Mouse (Mus musculus): Measurements from ENCODE around the gene Itgam. TPM values are rescaled to one million over a fixed set of nuclear protein-coding genes. Genes with fewer than 3 reads are reported as not detected.

Itgam gene
- polyA plus RNA-seq, 1 experiment from 2014 or later, result 0.70 TPM

DNA sequence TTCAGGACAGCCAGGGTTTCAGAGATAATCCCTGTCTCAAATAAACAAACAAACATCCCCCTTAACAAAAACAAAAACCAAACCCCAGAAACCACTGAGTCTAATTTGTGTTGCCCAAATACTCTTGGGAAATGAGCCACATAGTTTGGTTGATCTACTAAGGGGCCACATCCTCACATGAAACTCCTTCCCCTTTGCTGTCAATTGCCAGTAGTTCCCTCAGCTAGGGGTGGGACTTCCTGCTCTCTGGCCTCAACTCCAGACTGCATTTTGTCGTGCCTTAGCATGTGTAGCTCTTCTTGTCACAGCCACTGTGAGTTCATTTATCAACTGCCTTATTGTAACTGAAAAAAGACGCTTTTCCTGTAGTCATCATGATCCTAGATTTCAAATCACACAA is 47.9 kb downstream of the Itgam start:
- Histone ChIP-seq H3K9ac (ENCODE audit: low read depth, low read length) (no peak overlapping the region), H3K9me3 (ENCODE audit: control insufficient read depth) (no peaks in the 10 kb centered on the region), H3K36me3 (ENCODE audit: control insufficient read depth, insufficient read depth) (no peaks in the 10 kb centered on the region), H3K27ac (ENCODE audit: low read depth, low read length) (no peak overlapping the region), H3K4me1 (replicated peaks; ENCODE audit: control insufficient read depth, insufficient read depth, low read length) (no peaks in the 10 kb centered on the region), H3K4me2 (replicated peaks; ENCODE audit: low read depth) (no peak overlapping the region), H3K27me3 (replicated peaks; ENCODE audit: control insufficient read depth, insufficient read depth, low read length) (no peaks in the 10 kb centered on the region), H3K4me3 (ENCODE audit: low read depth, low read length) (no peak overlapping the region)
- TF ChIP-seq CTCF (IDR thresholded peaks at IDR 0.05; ENCODE audit: low read depth), result no peak
- WGBS, result 62% methylated on average over 2 of the region's 2 CpGs
- no peak for ATAC-seq

DNA sequence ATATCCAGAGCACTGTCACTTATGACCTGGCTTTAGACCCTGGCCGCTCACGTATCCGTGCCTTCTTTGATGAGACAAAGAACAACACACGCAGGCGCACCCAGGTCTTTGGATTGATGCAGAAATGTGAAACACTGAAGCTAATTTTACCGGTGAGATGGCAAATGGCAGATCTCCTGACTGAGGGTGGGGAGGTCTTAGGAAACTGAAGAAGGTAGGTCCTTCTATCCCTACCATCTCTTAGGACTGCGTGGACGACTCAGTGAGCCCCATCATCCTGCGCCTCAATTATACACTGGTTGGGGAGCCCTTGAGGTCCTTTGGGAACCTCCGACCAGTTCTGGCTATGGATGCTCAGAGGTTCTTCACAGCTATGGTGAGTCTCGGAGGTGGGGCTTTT is 49.7 kb downstream of the Itgam start:
- Histone ChIP-seq H3K9ac (ENCODE audit: low read depth, low read length) (no peak overlapping the region), H3K4me2 (replicated peaks; ENCODE audit: low read depth) (no peak overlapping the region), H3K27me3 (replicated peaks; ENCODE audit: control insufficient read depth, insufficient read depth, low read length) (no peaks in the 10 kb centered on the region), H3K36me3 (ENCODE audit: control insufficient read depth, insufficient read depth) (no peaks in the 10 kb centered on the region), H3K9me3 (ENCODE audit: control insufficient read depth) (no peaks in the 10 kb centered on the region), H3K4me1 (replicated peaks; ENCODE audit: control insufficient read depth, insufficient read depth, low read length) (no peaks in the 10 kb centered on the region), H3K27ac (ENCODE audit: low read depth, low read length) (no peak overlapping the region), H3K4me3 (ENCODE audit: low read depth, low read length) (no peak overlapping the region)
- no peak for TF ChIP-seq CTCF (IDR thresholded peaks at IDR 0.05; ENCODE audit: low read depth)
- ATAC-seq, result no peak
- WGBS, result 93% methylated on average over 11 of the region's 11 CpGs

DNA sequence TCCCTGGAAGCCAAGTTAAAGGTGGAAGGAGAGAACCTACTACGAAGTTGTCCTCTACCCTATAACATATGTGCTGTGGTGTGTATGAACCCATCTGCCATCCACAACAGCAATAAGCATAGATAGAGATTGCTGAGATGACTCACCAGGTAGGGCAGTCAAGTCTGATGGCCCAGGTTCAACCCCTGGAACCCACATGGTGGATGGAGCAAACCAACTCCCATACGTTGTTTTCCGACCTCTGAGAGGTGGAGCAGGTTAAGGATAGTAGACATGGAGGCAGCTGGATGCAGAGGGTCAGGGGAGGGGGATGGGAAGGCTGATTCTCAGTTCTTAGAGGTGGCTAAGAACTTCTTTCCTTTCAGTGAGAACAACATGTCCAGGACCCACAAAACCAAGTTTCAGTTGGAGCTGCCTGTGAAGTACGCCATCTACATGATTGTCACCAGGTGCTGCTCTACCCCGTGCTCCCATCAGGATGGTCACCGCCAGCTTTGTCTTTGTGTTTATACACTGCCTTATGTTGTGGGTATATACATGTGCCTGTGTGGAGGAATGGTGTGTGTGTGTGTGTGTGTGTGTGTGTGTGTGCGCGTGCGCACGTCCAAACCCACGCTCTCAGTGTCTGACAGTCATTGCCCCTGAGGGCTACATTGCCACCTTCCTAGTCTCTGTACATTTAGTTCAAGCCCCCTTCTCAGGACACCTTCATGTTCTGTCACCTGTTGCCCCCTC is 52.1 kb downstream of the Itgam start:
- Histone ChIP-seq H3K36me3 (ENCODE audit: control insufficient read depth, insufficient read depth) (no peaks in the 10 kb centered on the region), H3K4me3 (ENCODE audit: low read depth, low read length) (no peak overlapping the region), H3K27me3 (replicated peaks; ENCODE audit: control insufficient read depth, insufficient read depth, low read length) (no peaks in the 10 kb centered on the region), H3K9ac (ENCODE audit: low read depth, low read length) (no peak overlapping the region), H3K4me1 (replicated peaks; ENCODE audit: control insufficient read depth, insufficient read depth, low read length) (no peaks in the 10 kb centered on the region), H3K4me2 (replicated peaks; ENCODE audit: low read depth) (no peak overlapping the region), H3K27ac (ENCODE audit: low read depth, low read length) (no peak overlapping the region), H3K9me3 (ENCODE audit: control insufficient read depth) (no peaks in the 10 kb centered on the region)
- TF ChIP-seq CTCF (IDR thresholded peaks at IDR 0.05; ENCODE audit: low read depth), result no peak
- WGBS, result 92% methylated on average over 11 of the region's 11 CpGs
- ATAC-seq, result no peak

DNA sequence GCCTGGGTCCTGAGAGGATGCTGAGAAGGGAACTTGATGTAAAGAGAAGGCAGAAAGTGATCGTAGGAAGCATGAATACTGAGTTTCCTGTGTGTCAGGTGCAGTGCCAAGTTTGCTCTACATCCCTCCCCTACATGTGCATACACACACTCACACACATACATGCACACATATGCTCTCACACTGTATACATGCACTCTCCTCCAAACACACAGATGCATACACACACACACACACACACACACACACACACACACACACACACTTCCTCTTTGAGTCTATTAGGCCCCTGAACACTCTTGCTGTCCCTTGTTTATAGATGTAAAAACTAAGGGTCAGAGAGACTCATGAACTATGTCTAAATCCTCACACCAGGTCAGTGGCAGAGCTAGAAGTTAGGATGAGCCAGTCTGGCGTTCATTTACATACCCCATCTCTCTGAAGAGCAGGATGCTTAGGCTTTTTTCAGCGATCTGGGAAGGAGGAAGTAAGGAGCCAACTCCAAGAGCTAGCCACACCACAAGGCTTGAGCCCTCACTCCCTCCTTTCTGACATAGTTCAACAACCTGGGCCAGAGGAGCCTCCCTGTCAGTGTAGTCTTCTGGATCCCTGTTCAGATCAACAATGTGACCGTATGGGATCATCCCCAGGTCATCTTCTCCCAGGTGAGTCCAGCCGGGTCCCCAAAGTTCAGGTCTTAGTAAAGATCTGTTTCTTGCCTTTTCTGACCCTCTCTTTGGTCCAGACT is 52.9 kb downstream of the Itgam start:
- ATAC-seq, result no peak
- Histone ChIP-seq H3K4me2 (replicated peaks; ENCODE audit: low read depth) (no peak overlapping the region), H3K27ac (ENCODE audit: low read depth, low read length) (no peak overlapping the region), H3K36me3 (ENCODE audit: control insufficient read depth, insufficient read depth) (no peaks in the 10 kb centered on the region), H3K9ac (ENCODE audit: low read depth, low read length) (no peak overlapping the region), H3K4me3 (ENCODE audit: low read depth, low read length) (no peak overlapping the region), H3K4me1 (replicated peaks; ENCODE audit: control insufficient read depth, insufficient read depth, low read length) (no peaks in the 10 kb centered on the region), H3K9me3 (ENCODE audit: control insufficient read depth) (no peaks in the 10 kb centered on the region), H3K27me3 (replicated peaks; ENCODE audit: control insufficient read depth, insufficient read depth, low read length) (no peaks in the 10 kb centered on the region)
- no peak for TF ChIP-seq CTCF (IDR thresholded peaks at IDR 0.05; ENCODE audit: low read depth)
- WGBS, result 71% methylated on average over 5 of the region's 5 CpGs

DNA sequence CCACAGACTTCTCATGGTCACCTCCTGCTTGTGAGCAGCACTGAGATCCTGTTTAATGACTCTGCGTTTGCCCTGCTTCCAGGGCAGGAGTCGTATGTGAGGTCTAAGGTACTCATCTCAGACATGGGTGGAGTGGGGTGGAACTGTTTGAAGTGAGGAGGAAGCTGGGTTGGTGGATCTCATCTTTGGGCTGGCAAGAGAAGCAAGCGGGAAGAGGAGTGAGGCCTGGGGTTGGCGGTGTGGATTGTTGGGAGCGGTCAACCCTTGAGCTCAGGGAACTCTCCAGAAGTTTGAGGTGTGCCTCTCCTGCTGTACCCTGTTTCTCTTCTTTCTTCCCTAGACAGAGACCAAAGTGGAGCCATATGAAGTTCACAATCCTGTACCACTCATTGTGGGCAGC is 54.0 kb downstream of the Itgam start:
- WGBS, result 86% methylated on average over 5 of the region's 5 CpGs
- no peaks in the 10 kb centered on the region for H3K4me1 ChIP-seq (replicated peaks; ENCODE audit: control insufficient read depth, insufficient read depth, low read length)
- ATAC-seq, result no peak

DNA sequence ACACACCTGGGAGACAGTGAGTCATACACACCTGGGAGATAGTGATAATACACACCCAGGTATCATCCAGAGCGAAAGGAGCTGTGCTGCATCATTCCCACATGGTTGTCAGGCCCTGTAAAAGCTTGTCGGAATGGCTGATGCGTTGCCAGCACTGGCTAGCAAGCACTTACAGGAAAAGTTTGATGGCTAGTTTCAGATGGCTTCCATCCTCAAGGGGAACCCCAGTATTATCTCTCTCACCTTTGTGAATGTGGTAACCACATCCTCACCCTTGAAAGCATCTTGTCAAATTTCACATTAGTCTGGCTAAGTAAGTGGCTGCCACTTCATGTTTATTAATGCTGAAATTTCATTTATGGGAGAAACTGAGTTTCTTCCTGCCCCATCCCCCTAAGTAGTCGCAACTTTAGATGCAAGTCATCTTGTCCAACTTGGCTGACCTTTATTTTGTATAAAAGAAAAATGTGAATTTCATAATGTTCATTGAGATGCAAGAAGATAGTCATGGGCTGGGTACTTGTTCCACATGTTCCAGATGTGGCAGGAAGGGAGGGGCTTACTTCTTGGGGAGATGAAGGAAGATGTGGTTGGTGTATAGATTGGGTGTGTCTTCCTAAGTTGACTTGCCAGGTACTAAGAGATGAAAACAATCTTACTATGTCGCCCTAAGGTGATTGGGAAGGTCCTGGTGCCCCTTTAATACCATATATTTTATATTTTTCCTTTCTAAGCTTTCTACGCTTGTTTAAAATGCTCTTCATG is 57.5 kb downstream of the Itgam start:
- Histone ChIP-seq H3K4me3 (ENCODE audit: low read depth, low read length) (no peak overlapping the region), H3K4me1 (replicated peaks; ENCODE audit: control insufficient read depth, insufficient read depth, low read length) (no peaks in the 10 kb centered on the region), H3K27ac (ENCODE audit: low read depth, low read length) (0 out of 2 replicates have a peak overlapping the region, but pooled peaks have one; percentile 35), H3K4me2 (replicated peaks; ENCODE audit: low read depth) (no peak overlapping the region), H3K9ac (ENCODE audit: low read depth, low read length) (no peak overlapping the region), H3K9me3 (ENCODE audit: control insufficient read depth) (no peaks in the 10 kb centered on the region), H3K36me3 (ENCODE audit: control insufficient read depth, insufficient read depth) (no peaks in the 10 kb centered on the region), H3K27me3 (replicated peaks; ENCODE audit: control insufficient read depth, insufficient read depth, low read length) (no peaks in the 10 kb centered on the region)
- no peak for TF ChIP-seq CTCF (IDR thresholded peaks at IDR 0.05; ENCODE audit: low read depth)
- WGBS, result 80% methylated on average over 6 of the region's 6 CpGs
- no peak for ATAC-seq

More for the DNA sequence above, 54.0 kb downstream of the Itgam start:
- Histone ChIP-seq H3K36me3 (ENCODE audit: control insufficient read depth, insufficient read depth) (no peaks in the 10 kb centered on the region), H3K9ac (ENCODE audit: low read depth, low read length) (no peak overlapping the region), H3K4me2 (replicated peaks; ENCODE audit: low read depth) (no peak overlapping the region), H3K27me3 (replicated peaks; ENCODE audit: control insufficient read depth, insufficient read depth, low read length) (no peaks in the 10 kb centered on the region), H3K4me3 (ENCODE audit: low read depth, low read length) (no peak overlapping the region), H3K27ac (ENCODE audit: low read depth, low read length) (no peak overlapping the region), H3K9me3 (ENCODE audit: control insufficient read depth) (no peaks in the 10 kb centered on the region)
- no peak for TF ChIP-seq CTCF (IDR thresholded peaks at IDR 0.05; ENCODE audit: low read depth)

Measured in intestine, postnatal 0 days (tissue).